20 mouse cellular contexts compared by ENCODE assay signal in genomic region chr14:51922910-51923309, GRCm38 (mm10). TPM values are rescaled to one million over a fixed set of nuclear protein-coding genes. Genes with fewer than 3 reads are reported as not detected.
"Had no signal": no experiment of that assay in that cellular context is flagged by ENCODE, and none has a peak within 500 bp of the region (broad histone marks: within the 10 kb centered on the region; RNA-seq: fewer than 3 reads in every experiment).

No protein-coding gene starts in this region.

- H3K9me3 ChIP-seq: kidney, embryonic 15.5 days; limb, embryonic 10.5 days; liver, embryonic 15.5 days; megakaryocyte, embryonic 14.5 days; midbrain, embryonic 15.5 days; neural tube, embryonic 13.5 days; stomach, embryonic 15.5 days had no signal

- H3K4me3 ChIP-seq: kidney, embryonic 15.5 days; limb, embryonic 10.5 days; liver, embryonic 15.5 days; megakaryocyte, embryonic 14.5 days; midbrain, embryonic 15.5 days; neural tube, embryonic 13.5 days; stomach, embryonic 15.5 days had no signal

- H3K36me3 ChIP-seq: kidney, embryonic 15.5 days; limb, embryonic 10.5 days; liver, embryonic 15.5 days; midbrain, embryonic 15.5 days; neural tube, embryonic 13.5 days; stomach, embryonic 15.5 days had no signal

- H3K4me2 ChIP-seq: kidney, embryonic 15.5 days; liver, embryonic 11.5 days; liver, embryonic 15.5 days; midbrain, embryonic 11.5 days; midbrain, embryonic 15.5 days; neural tube, embryonic 13.5 days; stomach, embryonic 15.5 days had no signal

- H3K4me1 ChIP-seq: limb, embryonic 10.5 days; liver, embryonic 15.5 days; megakaryocyte, embryonic 14.5 days; midbrain, embryonic 15.5 days; neural tube, embryonic 13.5 days had no signal

- DNase-seq: kidney, adult 2 months; kidney, postnatal 14 days; layer of hippocampus, adult 9-11 months; lung, adult 2 months; thymus, postnatal 4 days had no signal

- H3K27me3 ChIP-seq: kidney, embryonic 15.5 days; liver, embryonic 15.5 days; midbrain, embryonic 15.5 days; neural tube, embryonic 13.5 days; stomach, embryonic 15.5 days had no signal

- H3K27ac ChIP-seq: kidney, embryonic 15.5 days; limb, embryonic 10.5 days; liver, embryonic 15.5 days; macrophage; midbrain, embryonic 15.5 days; neural tube, embryonic 13.5 days had no signal

- H3K9ac ChIP-seq: kidney, embryonic 15.5 days; liver, embryonic 15.5 days; midbrain, embryonic 15.5 days; neural tube, embryonic 13.5 days; stomach, embryonic 15.5 days had no signal

RNA-seq across cellular contexts. Expression of gene Rnase13, which starts 0.3 kb away (rescaled TPM):
- total RNA-seq: left cerebral cortex, postnatal 14 days; monocyte, adult 5-6 weeks had no signal
- polyA plus RNA-seq: kidney, adult 2 months; kidney, embryonic 15.5 days; large intestine, adult 2 months; limb, embryonic 10.5 days; limb, embryonic 14.5 days; liver, embryonic 11.5 days; liver, embryonic 15.5 days; lung, adult 2 months; macrophage; midbrain, embryonic 11.5 days; midbrain, embryonic 15.5 days; neural tube, embryonic 13.5 days; spleen, adult 2 months; stomach, embryonic 15.5 days had no signal

RNA-seq across cellular contexts. Expression of gene Tppp2, which starts 4.7 kb away (rescaled TPM):
- total RNA-seq: left cerebral cortex, postnatal 14 days; monocyte, adult 5-6 weeks had no signal
- polyA plus RNA-seq: kidney, adult 2 months; kidney, embryonic 15.5 days; large intestine, adult 2 months; limb, embryonic 10.5 days; limb, embryonic 14.5 days; liver, embryonic 11.5 days; liver, embryonic 15.5 days; lung, adult 2 months; macrophage; midbrain, embryonic 11.5 days; midbrain, embryonic 15.5 days; neural tube, embryonic 13.5 days; spleen, adult 2 months; stomach, embryonic 15.5 days had no signal

RNA-seq across cellular contexts. Expression of gene Ndrg2, which starts 9.0 kb away (rescaled TPM):
- polyA plus RNA-seq: macrophage had no signal

RNA-seq across cellular contexts. Expression of gene Slc39a2, which starts 30.2 kb away (rescaled TPM):
- total RNA-seq: monocyte, adult 5-6 weeks had no signal
